ENCODE assay signal across 14 mouse cellular contexts in genomic region chr9:115117314-115117713, GRCm38 (mm10).
"Had no signal": no experiment of that assay in that cellular context is flagged by ENCODE, and none has a peak within 500 bp of the region (broad histone marks: within the 10 kb centered on the region; RNA-seq: fewer than 3 reads in every experiment).

No protein-coding gene starts in this region.

- DNase-seq: kidney, adult 8-10 months; kidney, postnatal 25 days; liver; liver, embryonic 13.5 days; liver, postnatal 0 days; spleen, adult 18-20 months; thymus, adult 2 months; thymus, postnatal 25 days had no signal

- H3K9me3 ChIP-seq: limb, embryonic 12.5 days; liver, embryonic 13.5 days; lung, embryonic 15.5 days; midbrain, embryonic 15.5 days; stomach, embryonic 15.5 days had no signal

- H3K27ac ChIP-seq: left cerebral cortex, adult 2 months; limb, embryonic 12.5 days; liver, embryonic 13.5 days; lung, embryonic 15.5 days; midbrain, embryonic 15.5 days; stomach, embryonic 15.5 days had no signal

- H3K9ac ChIP-seq: limb, embryonic 12.5 days; liver, embryonic 13.5 days; liver, postnatal 0 days; lung, embryonic 15.5 days; midbrain, embryonic 15.5 days; stomach, embryonic 15.5 days had no signal

- H3K27me3 ChIP-seq: liver, embryonic 13.5 days; lung, embryonic 15.5 days; midbrain, embryonic 15.5 days; stomach, embryonic 15.5 days had no signal

- H3K4me2 ChIP-seq: limb, embryonic 12.5 days; liver, embryonic 13.5 days; lung, embryonic 15.5 days; midbrain, embryonic 15.5 days; stomach, embryonic 15.5 days had no signal

- H3K4me3 ChIP-seq: left cerebral cortex, adult 2 months; limb, embryonic 12.5 days; liver, embryonic 13.5 days; lung, embryonic 15.5 days; midbrain, embryonic 15.5 days; stomach, embryonic 15.5 days had no signal

- H3K36me3 ChIP-seq: limb, embryonic 12.5 days; liver, embryonic 13.5 days; lung, embryonic 15.5 days; midbrain, embryonic 15.5 days; stomach, embryonic 15.5 days had no signal

- ATAC-seq: intestine, postnatal 0 days; liver, postnatal 0 days; midbrain, embryonic 15.5 days had no signal
